In genomic region chr6:82881485-82882096, GRCm38 (mm10) we compare ENCODE assay signal across 8 mouse cellular contexts. TPM values are rescaled to one million over a fixed set of nuclear protein-coding genes. Genes with fewer than 3 reads are reported as not detected.
DNase-seq lines count a peak whose midpoint lies in the region; ATAC-seq and TF ChIP-seq lines count a peak whose summit lies in the region.

No protein-coding gene starts in this region.

- H3K27me3 ChIP-seq in thymus, adult 2 months (ENCODE audit: control insufficient read depth, insufficient read depth, low read length): no peaks in the 10 kb centered on the region
- no peaks in the 10 kb centered on the region for H3K27me3 ChIP-seq in heart, embryonic 10.5 days (ENCODE audit: insufficient read depth, poor library complexity, severe bottlenecking)
- H3K27me3 ChIP-seq in kidney, embryonic 16.5 days (ENCODE audit: insufficient read depth, low read length): no peaks in the 10 kb centered on the region
- no peaks in the 10 kb centered on the region for H3K27me3 ChIP-seq in liver, embryonic 11.5 days (replicated peaks; ENCODE audit: control insufficient read depth, insufficient read depth, low read length)

- no peaks in the 10 kb centered on the region for H3K4me1 ChIP-seq in thymus, adult 2 months (replicated peaks; ENCODE audit: control insufficient read depth, insufficient read depth, low read length)
- peaks cover 11% of the 10 kb centered on the region for H3K4me1 ChIP-seq in heart, embryonic 10.5 days
- H3K4me1 ChIP-seq in kidney, embryonic 16.5 days (ENCODE audit: insufficient read depth, low read length): 0 out of 2 replicates have a peak, but pooled peaks cover 5% of the 10 kb centered on the region
- H3K4me1 ChIP-seq in liver, embryonic 11.5 days (replicated peaks; ENCODE audit: control insufficient read depth, insufficient read depth, low read length): no peaks in the 10 kb centered on the region

- no peak overlapping the region for H3K27ac ChIP-seq in thymus, adult 2 months (ENCODE audit: control insufficient read depth, insufficient read depth, low read length)
- H3K27ac ChIP-seq in heart, embryonic 10.5 days: peak overlapping the region; percentile 82
- no peak overlapping the region for H3K27ac ChIP-seq in kidney, embryonic 16.5 days (ENCODE audit: low read length)
- no peak overlapping the region for H3K27ac ChIP-seq in liver, embryonic 11.5 days (ENCODE audit: low read depth, low read length)

- peak; percentile 62; the same call in 1 of the 2 replicates for TF ChIP-seq CTCF in thymus, adult 2 months (IDR thresholded peaks at IDR 0.05; ENCODE audit: borderline replicate concordance, control insufficient read depth, extremely low read depth, insufficient read depth, low read length, poor library complexity)

- no peak overlapping the region for H3K4me3 ChIP-seq in thymus, adult 2 months (ENCODE audit: control insufficient read depth, insufficient read depth, low read length)
- no peak overlapping the region; the same call in 1 of the 2 replicates for H3K4me3 ChIP-seq in heart, embryonic 10.5 days
- H3K4me3 ChIP-seq in kidney, embryonic 16.5 days (ENCODE audit: low read length): no peak overlapping the region
- H3K4me3 ChIP-seq in liver, embryonic 11.5 days (ENCODE audit: low read depth, low read length): no peak overlapping the region

- peak; percentile 52 for DNase-seq in thymus, adult 2 months
- no peak for DNase-seq in thymus, adult 18-20 months
- DNase-seq in heart, embryonic 10.5 days (ENCODE audit: low spot score): peak; percentile 86
- DNase-seq in liver, embryonic 11.5 days (ENCODE audit: low spot score): peak; percentile 58
- DNase-seq in thymus, postnatal 4 days: peak; percentile 82

- H3K36me3 ChIP-seq in thymus, adult 2 months (ENCODE audit: control insufficient read depth, insufficient read depth, low read length): no peaks in the 10 kb centered on the region
- no peaks in the 10 kb centered on the region for H3K36me3 ChIP-seq in heart, embryonic 10.5 days
- no peaks in the 10 kb centered on the region for H3K36me3 ChIP-seq in kidney, embryonic 16.5 days (ENCODE audit: insufficient read depth, low read length)
- no peaks in the 10 kb centered on the region for H3K36me3 ChIP-seq in liver, embryonic 11.5 days (ENCODE audit: control insufficient read depth, insufficient read depth, low read length)

- ATAC-seq in common myeloid progenitor, adult 5-6 weeks (replicated peaks; ENCODE audit: low read depth, poor library complexity, severe bottlenecking): peak; percentile 81
- peak; percentile 76 for ATAC-seq in kidney, embryonic 16.5 days (ENCODE audit: low FRiP score, low TSS enrichment)
- no peak; the same call in 1 of the 2 replicates for ATAC-seq in liver, embryonic 11.5 days (replicated peaks; ENCODE audit: low FRiP score)
- ATAC-seq in neutrophil, adult 5-6 weeks (ENCODE audit: extremely low read depth, insufficient number of reproducible peaks, low FRiP score, poor library complexity, severe bottlenecking): peak; percentile 51; the same call in 1 of the 2 replicates

- peak overlapping the region; percentile 56; the same call in 1 of the 2 replicates for H3K9ac ChIP-seq in kidney, embryonic 16.5 days (replicated peaks; ENCODE audit: low read length)
- H3K9ac ChIP-seq in liver, embryonic 11.5 days (ENCODE audit: low read depth, low read length): no peak overlapping the region

- WGBS in thymus, adult 2 months: 65% methylated on average over 21 of the region's 21 CpGs
- 37% methylated on average over 21 of the region's 21 CpGs for WGBS in heart, embryonic 10.5 days
- 21% methylated on average over 21 of the region's 21 CpGs for WGBS in kidney, embryonic 16.5 days
- WGBS in liver, embryonic 11.5 days: 41% methylated on average over 21 of the region's 21 CpGs

- peak overlapping the region; percentile 43 for H3K4me2 ChIP-seq in kidney, embryonic 16.5 days (replicated peaks; ENCODE audit: low read depth, low read length)
- no peak overlapping the region for H3K4me2 ChIP-seq in liver, embryonic 11.5 days

- TF ChIP-seq POLR2A in thymus, adult 2 months (IDR thresholded peaks at IDR 0.05; ENCODE audit: control insufficient read depth, extremely low read depth, insufficient read depth, low read length, poor library complexity): no peak

- no peaks in the 10 kb centered on the region for H3K9me3 ChIP-seq in heart, embryonic 10.5 days
- H3K9me3 ChIP-seq in kidney, embryonic 16.5 days (ENCODE audit: low read length): no peaks in the 10 kb centered on the region
- no peaks in the 10 kb centered on the region for H3K9me3 ChIP-seq in liver, embryonic 11.5 days (ENCODE audit: control insufficient read depth, low read length)

RNA-seq across cellular contexts. Expression of gene Sema4f, which starts 58.0 kb away (rescaled TPM):
- 3.0 and 3.3 TPM in 2 replicates for polyA plus RNA-seq in thymus, adult 2 months (2012; rRNA removed)
- not detected in 2 replicates for total RNA-seq in common myeloid progenitor, adult 5-6 weeks (2017)
- polyA plus RNA-seq in heart, embryonic 10.5 days (2016; fragmentation: Nextera tagmentation; extraction: Ambion mirVana): 0.09 and 0.30 TPM in 2 replicates
- polyA plus RNA-seq in kidney, embryonic 16.5 days (2015; fragmentation: Nextera tagmentation; extraction: Ambion mirVana): 1.1 and 1.6 TPM in 2 replicates
- polyA plus RNA-seq in liver, embryonic 11.5 days (2014; fragmentation: Nextera tagmentation; extraction: Ambion mirVana): 0.14 and 0.34 TPM in 2 replicates
- total RNA-seq in neutrophil, adult 5-6 weeks (2017): 0.58 and 1.5 TPM in 2 replicates

Comparison
In these comparisons a context has a peak if more than half of its experiments do, and no peak if none do; other contexts are left out.
1. DNase-seq: peak in thymus, adult 2 months (single experiment), heart, embryonic 10.5 days (single experiment), liver, embryonic 11.5 days (single experiment) and thymus, postnatal 4 days (single experiment); none in thymus, adult 18-20 months (0 of 2).